Mouse (Mus musculus): ENCODE data around the gene Gm2431.
"Not testable (repeated sequence)": the region's sequence is repeated elsewhere in the genome, so short reads cannot be mapped to it uniquely, and the experiment has no call there.

The Gm2431 gene

GRCm38 (mm10) chr7:142258254-142258653 is at the start of gene Gm2431:
Gm2431 (minus strand) TSS chr7:142258354.
- DNase-seq (ENCODE audit: low read depth, low spot score): not testable (repeated sequence)

- DNase-seq (ENCODE audit: low read depth, low spot score): not testable (repeated sequence)
Observed at GRCm38 (mm10) chr7:142303929-142304328, 45.8 kb upstream of the Gm2431 start.

GRCm38 (mm10) chr7:142303249-142303648 is 45.1 kb upstream of the Gm2431 start, which contains the start of gene Krtap5-4:
Krtap5-4 (plus strand) TSS chr7:142303549.
- no peak for DNase-seq (ENCODE audit: low read depth, low spot score)

DNA sequence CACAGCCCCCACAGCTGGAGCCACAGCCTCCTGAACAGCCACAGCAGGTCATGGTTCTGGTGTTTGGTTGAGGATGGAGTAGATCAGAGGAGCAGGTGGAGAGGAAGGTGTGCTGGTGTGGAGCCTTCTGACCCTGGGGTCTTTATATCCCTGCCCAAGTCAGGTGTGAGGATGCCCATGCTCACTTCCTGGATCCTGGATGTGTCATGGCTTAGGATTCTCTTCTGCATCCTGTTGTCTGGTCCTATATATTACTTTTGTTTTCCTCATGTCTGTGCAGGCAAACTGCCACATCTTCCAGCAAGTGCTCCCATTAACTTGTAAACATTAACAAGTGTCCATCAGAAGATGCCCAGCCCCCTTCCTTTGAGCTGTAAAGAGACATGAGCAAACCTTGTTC is 38.9 kb upstream of the Gm2431 start, which contains the start of gene Krtap5-1:
Krtap5-1 (minus strand) TSS at position 101 of the 400 bp plus-strand sequence.
- not testable (repeated sequence) for DNase-seq (ENCODE audit: low read depth, low spot score)

DNA sequence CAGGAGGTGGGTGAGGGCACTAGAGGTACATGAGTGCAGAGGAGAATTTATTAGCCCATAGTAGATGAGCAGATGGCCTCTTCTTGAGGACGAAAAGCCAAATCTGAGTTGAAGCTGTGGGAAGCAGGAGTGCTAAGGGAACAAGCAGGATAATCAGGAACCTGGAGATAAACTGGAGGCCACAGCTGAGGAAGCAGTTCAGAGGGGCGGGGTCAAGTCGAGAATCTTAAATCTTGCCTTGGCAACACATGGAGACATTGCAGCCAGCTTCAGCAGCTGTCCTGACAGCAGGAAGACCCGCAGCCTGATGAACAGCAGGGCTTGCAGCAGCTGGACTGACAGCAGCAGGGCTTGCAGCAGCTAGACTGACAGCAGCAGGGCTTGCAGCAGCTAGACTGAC is 38.0 kb upstream of the Gm2431 start:
- DNase-seq (ENCODE audit: low read depth, low spot score): not testable (repeated sequence)

DNA sequence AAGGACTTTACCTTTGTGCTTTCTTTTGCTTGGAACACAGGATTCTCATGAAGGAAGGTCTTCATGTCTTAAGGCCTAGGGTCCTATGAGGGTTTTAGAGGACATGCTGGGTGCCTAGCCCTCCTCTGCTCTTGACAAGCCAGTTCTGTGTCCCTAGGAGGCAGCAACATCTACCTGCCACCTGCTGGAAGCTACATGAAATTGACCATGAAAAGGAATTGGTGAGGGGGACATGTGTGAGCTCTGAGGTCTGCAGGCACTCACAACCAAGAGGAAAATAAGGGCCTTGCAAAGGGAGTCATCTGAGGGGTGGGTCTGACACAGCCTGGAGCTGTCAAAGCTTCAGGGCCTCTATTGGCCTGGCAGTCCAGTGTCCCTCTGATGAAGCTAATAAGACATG is 37.3 kb upstream of the Gm2431 start:
- no peak for DNase-seq (ENCODE audit: low read depth, low spot score)

- peak; percentile 49 for DNase-seq (ENCODE audit: low read depth, low spot score)
Observed at GRCm38 (mm10) chr7:142293851-142294250, 35.7 kb upstream of the Gm2431 start.

- DNase-seq (ENCODE audit: low read depth, low spot score): not testable (repeated sequence)
Observed at GRCm38 (mm10) chr7:142285910-142286612, 27.9 kb upstream of the Gm2431 start.

- DNase-seq (ENCODE audit: low read depth, low spot score): peak; percentile 63
Observed at GRCm38 (mm10) chr7:142285130-142285835, 27.1 kb upstream of the Gm2431 start.

DNA sequence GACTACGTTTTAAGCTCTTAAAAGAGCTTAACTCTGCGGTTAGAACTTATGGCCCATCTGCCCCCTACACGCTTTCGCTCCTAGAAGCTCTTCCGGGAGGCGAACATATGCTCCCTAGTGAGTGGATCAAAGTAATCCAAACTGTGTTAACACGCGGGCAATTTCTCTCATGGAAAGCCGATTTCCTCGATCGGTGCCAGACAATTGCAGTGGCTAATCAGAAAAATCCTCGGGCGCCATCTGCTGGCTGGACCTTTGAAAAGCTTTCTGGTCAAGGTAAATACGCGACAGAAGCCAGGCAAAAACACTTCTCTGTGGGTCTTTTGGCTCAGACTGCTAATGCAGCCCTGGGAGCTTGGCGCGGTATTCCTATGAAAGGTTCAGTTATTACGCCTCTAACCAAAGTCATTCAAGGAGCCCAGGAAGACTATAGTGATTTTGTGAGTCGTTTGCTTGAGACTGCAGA is 26.5 kb upstream of the Gm2431 start:
- DNase-seq (ENCODE audit: low read depth, low spot score): peak; percentile 96

GRCm38 (mm10) chr7:142284023-142284591 is 26.0 kb upstream of the Gm2431 start:
- peak; percentile 72 for DNase-seq (ENCODE audit: low read depth, low spot score)

GRCm38 (mm10) chr7:142282847-142283246 is 24.7 kb upstream of the Gm2431 start:
- not testable (repeated sequence) for DNase-seq (ENCODE audit: low read depth, low spot score)

DNA sequence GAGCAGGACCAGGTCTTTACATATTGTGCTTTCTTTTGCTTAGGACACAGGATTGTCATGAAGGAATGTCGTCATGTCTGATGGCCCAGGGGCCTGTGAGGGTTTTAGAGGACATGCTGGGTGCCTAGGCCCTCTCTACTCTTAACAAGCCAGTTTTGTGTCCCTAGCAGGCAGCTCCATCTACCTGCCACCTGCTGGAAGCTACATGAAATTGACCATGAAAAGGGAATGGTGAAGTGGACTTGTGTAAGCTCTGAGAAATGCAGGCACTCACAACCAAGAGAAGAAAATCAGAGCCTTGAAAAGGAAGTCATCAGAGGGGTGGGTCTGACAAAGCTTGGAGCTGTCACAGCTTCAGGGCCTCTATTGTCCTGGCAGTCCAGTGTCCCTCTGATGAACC is 21.1 kb upstream of the Gm2431 start:
- not testable (repeated sequence) for DNase-seq (ENCODE audit: low read depth, low spot score)

- peak; percentile 57 for DNase-seq (ENCODE audit: low read depth, low spot score)
Observed at GRCm38 (mm10) chr7:142278183-142278582, 20.0 kb upstream of the Gm2431 start.

DNA sequence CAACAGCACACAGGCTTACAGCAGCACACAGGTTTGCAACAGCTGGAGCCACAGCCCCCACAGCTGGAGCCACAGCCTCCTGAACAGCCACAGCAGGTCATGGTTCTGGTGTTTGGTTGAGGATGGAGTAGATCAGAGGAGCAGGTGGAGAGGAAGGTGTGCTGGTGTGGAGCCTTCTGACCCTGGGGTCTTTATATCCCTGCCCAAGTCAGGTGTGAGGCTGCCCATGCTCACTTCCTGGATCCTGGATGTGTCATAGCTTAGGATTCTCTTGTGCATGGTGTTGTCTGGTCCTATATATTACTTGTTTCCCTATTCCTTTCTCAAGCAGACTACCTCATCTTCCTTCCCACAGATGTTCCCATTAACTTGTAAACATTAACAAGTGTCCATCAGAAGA is 16.1 kb upstream of the Gm2431 start, which contains the start of gene Gm4559:
Gm4559 (minus strand) TSS at position 101 of the 400 bp plus-strand sequence.
- not testable (repeated sequence) for DNase-seq (ENCODE audit: low read depth, low spot score)

- peak; percentile 20 for DNase-seq (ENCODE audit: low read depth, low spot score)
Observed at GRCm38 (mm10) chr7:142255517-142255916, 2.6 kb downstream of the Gm2431 start.

DNA sequence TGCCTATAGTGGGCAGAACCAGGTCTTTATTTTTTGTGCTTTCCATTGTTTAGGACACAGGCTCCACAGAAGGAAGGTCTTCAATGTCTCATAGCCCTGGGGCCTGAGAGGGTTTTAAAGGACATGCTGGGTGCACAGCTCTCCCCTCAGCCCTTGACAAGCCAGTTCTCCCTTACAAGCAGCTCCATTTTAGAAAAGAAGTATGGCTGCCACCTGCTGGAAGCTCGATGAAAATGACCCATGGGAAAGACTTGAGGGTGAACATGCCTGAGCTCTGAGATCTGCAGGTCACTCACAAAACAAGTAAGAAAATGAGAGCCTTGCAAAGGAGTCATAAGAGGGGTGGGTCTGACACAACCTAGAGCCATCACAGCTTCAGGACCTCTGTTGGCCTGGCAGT is 8.3 kb downstream of the Gm2431 start:
- DNase-seq (ENCODE audit: low read depth, low spot score): peak; percentile 31

DNA sequence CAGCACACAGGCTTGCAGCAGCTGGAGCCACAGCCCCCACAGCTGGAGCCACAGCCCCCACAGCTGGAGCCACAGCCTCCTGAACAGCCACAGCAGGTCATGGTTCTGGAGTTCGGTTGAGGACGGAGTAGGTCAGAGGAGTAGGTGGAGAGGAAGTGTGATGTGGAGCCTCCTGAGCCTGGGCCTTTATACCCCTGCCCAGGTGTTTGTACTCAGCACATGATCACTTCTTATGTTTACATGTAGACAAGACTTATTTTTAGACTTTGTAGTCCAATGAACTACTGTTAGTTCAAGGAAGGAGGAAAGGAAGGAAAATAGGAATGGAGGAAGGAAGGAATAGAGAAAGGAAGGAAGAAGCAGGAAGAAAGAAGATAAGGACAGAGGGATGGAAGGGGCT is 17.2 kb downstream of the Gm2431 start, which contains the start of gene Gm40460:
Gm40460 (minus strand) TSS at position 101 of the 400 bp plus-strand sequence.
- no peak for DNase-seq (ENCODE audit: low read depth, low spot score)

DNA sequence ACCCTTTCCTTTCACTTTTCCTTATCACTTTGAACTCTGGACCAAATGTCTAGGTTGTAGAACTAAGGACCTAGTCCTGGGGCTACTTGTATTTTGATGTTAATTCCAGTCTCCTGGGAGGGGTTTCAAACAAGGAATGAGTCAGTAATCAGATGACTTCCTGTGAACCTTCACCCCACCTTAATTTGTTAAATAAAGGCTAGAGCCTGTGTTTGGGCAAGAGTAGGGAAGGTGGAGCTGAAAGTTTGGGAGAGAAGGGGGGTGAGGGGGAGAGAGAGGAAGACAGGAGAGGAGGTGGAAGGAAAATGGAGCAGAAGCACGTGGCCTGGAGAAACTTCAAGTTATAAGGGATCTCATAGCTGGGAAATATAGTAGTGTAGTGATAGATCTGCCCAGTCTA is 26.6 kb downstream of the Gm2431 start:
- DNase-seq (ENCODE audit: low read depth, low spot score): no peak

DNA sequence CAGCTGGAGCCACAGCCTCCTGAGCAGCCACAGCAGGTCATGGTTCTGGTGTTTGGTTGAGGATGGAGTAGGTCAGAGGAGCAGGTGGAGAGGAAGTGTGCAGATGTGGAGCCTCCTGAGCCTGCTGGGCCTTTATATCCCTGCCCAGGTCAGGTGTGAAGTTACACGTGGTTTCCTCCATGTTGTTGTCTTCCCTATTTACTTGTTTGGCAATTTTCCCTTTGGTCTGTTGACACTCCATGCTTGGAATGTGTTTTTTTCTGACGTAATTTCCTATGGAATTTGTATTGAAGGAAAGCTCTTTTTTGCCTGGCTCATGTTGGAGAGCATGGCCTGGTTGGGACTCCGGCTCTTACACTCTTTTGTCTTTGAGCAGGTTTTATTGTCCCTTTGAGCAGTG is 28.3 kb downstream of the Gm2431 start, which contains the start of gene Krtap5-5:
Krtap5-5 (minus strand) TSS at position 101 of the 400 bp plus-strand sequence.
- DNase-seq (ENCODE audit: low read depth, low spot score): not testable (repeated sequence)

DNA sequence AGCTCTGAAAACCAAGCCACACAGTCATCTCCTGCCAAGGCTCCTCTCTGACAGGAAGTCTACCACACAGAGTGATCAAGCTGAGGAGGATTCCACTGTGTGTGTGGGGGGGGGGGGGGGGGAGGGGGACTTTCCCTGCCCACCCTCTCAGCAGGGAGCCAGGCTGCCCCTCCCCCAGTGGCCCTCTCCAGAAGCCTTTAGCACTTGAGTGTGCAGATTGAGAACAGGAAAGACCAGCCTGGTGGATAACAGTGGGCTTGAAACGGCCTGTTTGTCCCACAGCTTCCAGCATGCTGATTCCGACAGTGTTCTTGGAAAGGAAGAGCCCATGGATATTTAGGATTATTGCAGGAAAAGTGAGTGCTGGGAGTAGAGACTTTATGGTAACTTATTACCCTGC is 33.6 kb downstream of the Gm2431 start:
- DNase-seq (ENCODE audit: low read depth, low spot score): no peak

DNA sequence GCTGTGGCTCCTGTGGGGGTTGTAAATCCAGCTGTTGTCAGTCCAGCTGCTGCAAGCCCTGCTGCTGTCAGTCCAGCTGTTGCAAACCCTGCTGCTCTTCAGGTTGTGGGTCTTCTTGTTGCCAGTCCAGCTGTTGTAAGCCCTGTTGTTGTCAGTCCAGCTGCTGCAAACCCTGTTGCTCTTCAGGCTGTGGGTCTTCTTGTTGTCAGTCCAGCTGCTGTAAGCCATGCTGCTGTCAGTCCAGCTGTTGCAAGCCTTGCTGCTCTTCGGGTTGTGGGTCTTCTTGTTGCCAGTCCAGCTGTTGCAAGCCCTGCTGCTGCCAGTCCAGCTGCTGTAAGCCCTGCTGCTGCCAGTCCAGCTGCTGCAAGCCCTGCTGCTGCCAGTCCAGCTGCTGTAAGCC is 46.0 kb downstream of the Gm2431 start:
- DNase-seq (ENCODE audit: low read depth, low spot score): not testable (repeated sequence)
